Mouse (Mus musculus) adrenal gland, postnatal 36 days (tissue): ENCODE measurements around the gene Drd5. TPM values are rescaled to one million over a fixed set of nuclear protein-coding genes. Genes with fewer than 3 reads are reported as not detected.

Experiments
- DNase-seq, 2 experiments: peaks; one replicate each; pipeline ENCODE4 v3.0.0; 2021; ENCODE audit warnings: mixed read lengths in 1 of 2
- long read RNA-seq, 2 experiments: library from polyadenylated mRNA; stranded (forward); transcript quantifications; one replicate each; pipeline ENCODE4 v2.0.0; 2021; ENCODE audit warnings: borderline sequencing depth in 2 of 2
- total RNA-seq, 2 experiments: library from RNA; stranded (reverse); gene quantifications; 2 replicates each; pipeline ENCODE4 v1.2.3; 2021

Drd5 gene
- total RNA-seq = not detected
- long read RNA-seq, experiment 1 = 0 reads
- long read RNA-seq, experiment 2 = 0 reads

GRCm38 (mm10) chr5:38318966-38319786, at the start of gene Drd5:
Gene Drd5 (plus strand): TSS chr5:38319367.
- no peak for DNase-seq

- DNase-seq = no peak
Observed at GRCm38 (mm10) chr5:38270942-38271341, 48.2 kb upstream of the Drd5 start.

GRCm38 (mm10) chr5:38273831-38274230, 45.3 kb upstream of the Drd5 start:
- DNase-seq = no peak

GRCm38 (mm10) chr5:38275771-38276170, 43.4 kb upstream of the Drd5 start, which contains the start of gene Otop1:
Gene Otop1 (plus strand): TSS chr5:38275972.
- no peak for DNase-seq

GRCm38 (mm10) chr5:38276451-38276850, 42.7 kb upstream of the Drd5 start:
- no peak for DNase-seq

- peak; percentile 14 to 29 for DNase-seq
Observed at GRCm38 (mm10) chr5:38277098-38277866, 41.9 kb upstream of the Drd5 start.

GRCm38 (mm10) chr5:38277936-38278600, 41.1 kb upstream of the Drd5 start:
- peak in 1 of 2 experiments; percentile 25 for DNase-seq

GRCm38 (mm10) chr5:38280075-38280474, 39.1 kb upstream of the Drd5 start:
- no peak for DNase-seq

GRCm38 (mm10) chr5:38285724-38286123, 33.4 kb upstream of the Drd5 start:
- DNase-seq = no peak

- DNase-seq = no peak
Observed at GRCm38 (mm10) chr5:38288476-38288875, 30.7 kb upstream of the Drd5 start.

- no peak for DNase-seq
Observed at GRCm38 (mm10) chr5:38301761-38302411, 17.3 kb upstream of the Drd5 start.

GRCm38 (mm10) chr5:38302651-38303050, 16.5 kb upstream of the Drd5 start:
- DNase-seq = no peak

- DNase-seq = peak; percentile 21 to 29
Observed at GRCm38 (mm10) chr5:38305241-38305640, 13.9 kb upstream of the Drd5 start.

- DNase-seq = peak; percentile 89 to 92
Observed at GRCm38 (mm10) chr5:38307255-38308101, 11.7 kb upstream of the Drd5 start.

- DNase-seq = peak; percentile 64 to 67
Observed at GRCm38 (mm10) chr5:38308873-38309272, 10.3 kb upstream of the Drd5 start.

- no peak for DNase-seq
Observed at GRCm38 (mm10) chr5:38309795-38310194, 9.4 kb upstream of the Drd5 start.

- DNase-seq = no peak
Observed at GRCm38 (mm10) chr5:38333381-38333780, 14.2 kb downstream of the Drd5 start.

- DNase-seq = no peak
Observed at GRCm38 (mm10) chr5:38334582-38334981, 15.4 kb downstream of the Drd5 start.

GRCm38 (mm10) chr5:38343101-38343500, 23.9 kb downstream of the Drd5 start:
- no peak for DNase-seq

- peak; percentile 52 to 71 for DNase-seq
Observed at GRCm38 (mm10) chr5:38346646-38347432, 27.7 kb downstream of the Drd5 start.
